8 mouse cellular contexts compared by ENCODE assay signal in genomic region chr9:64282404-64282987, GRCm38 (mm10). TPM values are rescaled to one million over a fixed set of nuclear protein-coding genes. Genes with fewer than 3 reads are reported as not detected.
A peak's percentile ranks its signal among the peaks of the same experiment; 100 is the strongest.
DNase-seq lines count a peak whose midpoint lies in the region; ATAC-seq and TF ChIP-seq lines count a peak whose summit lies in the region.

No protein-coding gene starts in this region.

- 65% methylated on average over 5 of the region's 5 CpGs for WGBS in forebrain, embryonic 16.5 days
- 20% methylated on average over 5 of the region's 5 CpGs for WGBS in liver, postnatal 0 days (ENCODE audit: insufficient replicate concordance)

- H3K4me1 ChIP-seq in E14TG2a.4 (replicated peaks; ENCODE audit: low read depth, low read length): peaks cover 52% of the 10 kb centered on the region
- H3K4me1 ChIP-seq in forebrain, embryonic 16.5 days (replicated peaks; ENCODE audit: control insufficient read depth, insufficient read depth, low read length): peaks cover 9% of the 10 kb centered on the region
- H3K4me1 ChIP-seq in liver, postnatal 0 days (ENCODE audit: insufficient read depth): peaks cover 5% of the 10 kb centered on the region

- peak overlapping the region; percentile 92 for H3K4me3 ChIP-seq in gastrocnemius, adult 2 months
- peak overlapping the region; percentile 96 for H3K4me3 ChIP-seq in E14TG2a.4 (replicated peaks; ENCODE audit: low read length)
- H3K4me3 ChIP-seq in forebrain, embryonic 16.5 days (replicated peaks; ENCODE audit: low read length): peak overlapping the region; percentile 91
- peak overlapping the region; percentile 78 for H3K4me3 ChIP-seq in liver, postnatal 0 days (ENCODE audit: low read depth, low read length)

- H3K27me3 ChIP-seq in E14TG2a.4 (ENCODE audit: insufficient read depth, low read length): no peaks in the 10 kb centered on the region
- H3K27me3 ChIP-seq in forebrain, embryonic 16.5 days (replicated peaks; ENCODE audit: control insufficient read depth, insufficient read depth, low read length): no peaks in the 10 kb centered on the region
- H3K27me3 ChIP-seq in liver, postnatal 0 days (ENCODE audit: insufficient read depth, low read length): no peaks in the 10 kb centered on the region

- no peak for TF ChIP-seq CTCF in gastrocnemius, adult 2 months (IDR thresholded peaks at IDR 0.05)
- no peak for TF ChIP-seq CTCF in E14TG2a.4 (conservative IDR thresholded peaks at IDR 0.05; ENCODE audit: low read length)
- no peak for TF ChIP-seq CTCF in liver, postnatal 0 days (IDR thresholded peaks at IDR 0.05; ENCODE audit: low read depth)

- H3K9ac ChIP-seq in forebrain, embryonic 16.5 days (replicated peaks; ENCODE audit: low read depth, low read length): peak overlapping the region; percentile 95
- H3K9ac ChIP-seq in liver, postnatal 0 days (replicated peaks): peak overlapping the region; percentile 91

- H3K36me3 ChIP-seq in E14TG2a.4 (ENCODE audit: insufficient read depth, low read length): peaks cover 39% of the 10 kb centered on the region
- no peaks in the 10 kb centered on the region for H3K36me3 ChIP-seq in forebrain, embryonic 16.5 days (ENCODE audit: control insufficient read depth, insufficient read depth)
- no peaks in the 10 kb centered on the region for H3K36me3 ChIP-seq in liver, postnatal 0 days (replicated peaks; ENCODE audit: insufficient read depth, low read length)

- peak overlapping the region; percentile 75 for H3K4me2 ChIP-seq in forebrain, embryonic 16.5 days (ENCODE audit: low read length)
- peak overlapping the region; percentile 77 for H3K4me2 ChIP-seq in liver, postnatal 0 days (ENCODE audit: low read depth, low read length)

- ATAC-seq in forebrain, embryonic 16.5 days: no peak
- no peak for ATAC-seq in liver, postnatal 0 days
- no peak for ATAC-seq in CD4-positive, CD25-positive, alpha-beta regulatory T cell, adult 4 months
- no peak for ATAC-seq in inflammation-experienced regulatory T-cells, adult 6 months

- intact Hi-C loops in gastrocnemius, adult 2 months (cut with DNase I): no loop called here

- no peaks in the 10 kb centered on the region for H3K9me3 ChIP-seq in E14TG2a.4 (ENCODE audit: low read length)
- no peaks in the 10 kb centered on the region for H3K9me3 ChIP-seq in forebrain, embryonic 16.5 days (ENCODE audit: control insufficient read depth, low read length)
- no peaks in the 10 kb centered on the region for H3K9me3 ChIP-seq in liver, postnatal 0 days (ENCODE audit: low read length)

- DNase-seq in gastrocnemius, adult 2 months: no peak
- no peak for DNase-seq in gastrocnemius, postnatal 4 days (ENCODE audit: low spot score in 2 of 2)
- no peak for DNase-seq in liver, postnatal 0 days
- DNase-seq in testis, postnatal 10 days (ENCODE audit: low spot score): no peak

- no peak for TF ChIP-seq EP300 in liver, postnatal 0 days (IDR thresholded peaks at IDR 0.05; ENCODE audit: low read depth)

- H3K27ac ChIP-seq in gastrocnemius, adult 2 months: peak overlapping the region; percentile 90; the same call in 1 of the 2 replicates
- no peak overlapping the region for H3K27ac ChIP-seq in forebrain, embryonic 16.5 days (ENCODE audit: low read length)
- H3K27ac ChIP-seq in liver, postnatal 0 days (ENCODE audit: low read depth): no peak overlapping the region

RNA-seq across cellular contexts. Expression of gene Tipin, which starts 1.1 kb away (rescaled TPM):
- 10 to 100 TPM in 1 of 2 experiments, 1 to 10 TPM in 1; 7.9 to 10.3 TPM for total RNA-seq in gastrocnemius, adult 2 months (2021)
- 10 to 100 TPM; 40.9 to 41.6 TPM for total RNA-seq in gastrocnemius, postnatal 4 days (2021)
- polyA plus RNA-seq in forebrain, embryonic 16.5 days (2015; fragmentation: Nextera tagmentation; extraction: Ambion mirVana): 106 and 120 TPM in 2 replicates
- 104 and 109 TPM in 2 replicates for polyA plus RNA-seq in liver, postnatal 0 days (2015; fragmentation: Nextera tagmentation; extraction: Ambion mirVana)
- 10 to 100 TPM; 49.9 to 60.6 TPM for polyA plus RNA-seq in CD4-positive, CD25-positive, alpha-beta regulatory T cell, adult 4 months (2017; shearing (Covaris generic))
- 100 to 1,000 TPM in 1 of 3 experiments, 10 to 100 TPM in 2; 52.8 to 148 (median 66.4) TPM for polyA plus RNA-seq in inflammation-experienced regulatory T-cells, adult 6 months (2017; shearing (Covaris generic))

RNA-seq across cellular contexts. Expression of gene Map2k1, which starts 29.1 kb away (rescaled TPM):
- 10 to 100 TPM; 52.8 to 55.7 TPM for total RNA-seq in gastrocnemius, adult 2 months (2021)
- 100 to 1,000 TPM; 113 to 118 TPM for total RNA-seq in gastrocnemius, postnatal 4 days (2021)
- 53.6 and 54.6 TPM in 2 replicates for polyA plus RNA-seq in forebrain, embryonic 16.5 days (2015; fragmentation: Nextera tagmentation; extraction: Ambion mirVana)
- 27.5 and 28.9 TPM in 2 replicates for polyA plus RNA-seq in liver, postnatal 0 days (2015; fragmentation: Nextera tagmentation; extraction: Ambion mirVana)
- polyA plus RNA-seq in CD4-positive, CD25-positive, alpha-beta regulatory T cell, adult 4 months (2017; shearing (Covaris generic)): 10 to 100 TPM; 31.5 to 33.0 TPM
- polyA plus RNA-seq in inflammation-experienced regulatory T-cells, adult 6 months (2017; shearing (Covaris generic)): 10 to 100 TPM; 24.0 to 24.2 (median 24.1) TPM

RNA-seq across cellular contexts. Expression of gene Uchl4, which starts 47.5 kb away (rescaled TPM):
- 1 to 10 TPM; 1.3 to 1.9 TPM for total RNA-seq in gastrocnemius, adult 2 months (2021)
- total RNA-seq in gastrocnemius, postnatal 4 days (2021): 1 to 10 TPM; 1.9 to 2.9 TPM
- polyA plus RNA-seq in forebrain, embryonic 16.5 days (2015; fragmentation: Nextera tagmentation; extraction: Ambion mirVana): 2.4 and 2.5 TPM in 2 replicates
- 0.61 and 0.84 TPM in 2 replicates for polyA plus RNA-seq in liver, postnatal 0 days (2015; fragmentation: Nextera tagmentation; extraction: Ambion mirVana)
- polyA plus RNA-seq in CD4-positive, CD25-positive, alpha-beta regulatory T cell, adult 4 months (2017; shearing (Covaris generic)): 1 to 10 TPM; 3.8 to 9.9 TPM
- polyA plus RNA-seq in inflammation-experienced regulatory T-cells, adult 6 months (2017; shearing (Covaris generic)): 10 to 100 TPM in 2 of 3 experiments, 1 to 10 TPM in 1; 6.5 to 12.9 (median 12.1) TPM

RNA-seq across cellular contexts. Expression of gene Dis3l, which starts 58.6 kb away (rescaled TPM):
- 10 to 100 TPM; 21.0 to 26.9 TPM for total RNA-seq in gastrocnemius, adult 2 months (2021)
- 10 to 100 TPM; 15.3 to 17.1 TPM for total RNA-seq in gastrocnemius, postnatal 4 days (2021)
- 25.3 and 25.9 TPM in 2 replicates for polyA plus RNA-seq in forebrain, embryonic 16.5 days (2015; fragmentation: Nextera tagmentation; extraction: Ambion mirVana)
- 3.7 and 5.1 TPM in 2 replicates for polyA plus RNA-seq in liver, postnatal 0 days (2015; fragmentation: Nextera tagmentation; extraction: Ambion mirVana)
- 10 to 100 TPM in 1 of 2 experiments, 1 to 10 TPM in 1; 9.4 to 12.5 TPM for polyA plus RNA-seq in CD4-positive, CD25-positive, alpha-beta regulatory T cell, adult 4 months (2017; shearing (Covaris generic))
- polyA plus RNA-seq in inflammation-experienced regulatory T-cells, adult 6 months (2017; shearing (Covaris generic)): 10 to 100 TPM in 2 of 3 experiments, 1 to 10 TPM in 1; 9.5 to 11.8 (median 11.2) TPM
